Mouse (Mus musculus) right cerebral cortex, postnatal 14 days (tissue): ENCODE measurements around the gene Akip1.

Experiments
- DNase-seq: peaks from one replicate; pipeline ENCODE4 v3.0.0; 2022

Akip1 gene

GRCm38 (mm10) chr7:109708961-109709382 lies 5.5 kb downstream of the Akip1 start:
- DNase-seq = no peak

GRCm38 (mm10) chr7:109710069-109710468 lies 6.6 kb downstream of the Akip1 start:
- DNase-seq = no peak

GRCm38 (mm10) chr7:109712198-109712597 lies 8.7 kb downstream of the Akip1 start:
- no peak for DNase-seq

DNA sequence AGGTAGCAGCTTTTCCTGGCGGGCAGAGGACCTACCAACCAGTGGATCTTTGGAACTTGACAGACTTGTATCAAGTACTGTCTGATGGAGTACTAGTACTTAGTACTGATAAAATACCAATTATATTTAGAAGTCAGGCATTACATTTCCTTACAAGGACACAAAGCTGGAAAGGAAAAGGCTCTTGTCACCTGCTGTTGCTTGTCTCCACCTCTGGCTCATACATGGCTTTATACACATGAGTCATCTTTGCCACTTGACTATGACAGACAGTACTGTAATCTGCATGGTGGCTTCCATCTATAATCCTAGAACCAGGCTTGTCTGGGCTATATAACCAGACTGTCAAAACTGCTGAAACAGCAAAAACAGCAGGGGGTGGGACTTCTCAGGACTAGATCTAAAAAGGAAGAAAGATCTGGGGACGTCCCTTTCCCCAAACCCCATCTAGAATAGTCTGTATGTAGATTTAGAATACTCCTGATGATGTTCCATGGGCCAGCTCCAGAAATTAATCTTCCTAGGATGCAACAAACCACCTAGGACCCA lies 10.0 kb downstream of the Akip1 start:
- no peak for DNase-seq

- DNase-seq = peak; percentile 38
Measured at GRCm38 (mm10) chr7:109719286-109719685, 15.8 kb downstream of the Akip1 start.

DNA sequence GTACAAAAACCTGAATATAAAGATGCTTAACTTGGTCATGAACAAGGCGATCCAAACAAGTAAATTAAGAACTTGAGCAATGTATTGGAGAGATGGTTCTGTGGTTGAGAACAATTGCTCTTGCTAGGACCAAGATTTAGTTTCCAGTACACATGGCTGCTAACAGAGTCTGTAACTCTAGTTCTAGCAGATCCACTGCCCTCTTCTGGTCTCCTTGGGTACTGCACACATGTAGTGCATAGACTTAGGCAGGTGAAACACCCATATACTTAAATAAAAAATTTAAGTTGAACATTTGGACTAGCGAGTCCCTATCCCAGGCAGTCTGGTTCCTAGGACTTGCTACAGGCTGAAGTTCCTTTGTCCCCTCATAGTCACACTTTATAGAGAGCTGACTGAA lies 19.1 kb downstream of the Akip1 start:
- no peak for DNase-seq

DNA sequence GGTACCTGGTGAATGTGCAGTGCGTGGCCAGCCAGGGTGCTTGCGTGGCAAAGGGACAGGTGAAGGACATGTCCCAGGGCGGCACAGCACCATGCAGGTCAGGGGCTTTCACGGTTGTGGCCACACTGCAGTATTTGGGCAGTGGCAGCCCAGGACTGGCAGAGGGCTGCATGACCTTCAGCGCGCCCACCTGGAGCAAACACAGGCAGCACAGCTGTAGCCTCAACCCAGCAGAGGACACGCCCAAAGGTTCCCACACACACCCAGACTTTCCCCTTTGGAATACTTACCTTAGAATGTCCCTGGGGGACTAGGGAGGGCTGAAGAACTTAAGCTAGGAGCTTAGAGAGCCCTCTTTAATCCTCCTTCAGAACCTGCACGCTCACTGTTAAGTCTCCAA lies 19.6 kb downstream of the Akip1 start:
- no peak for DNase-seq

DNA sequence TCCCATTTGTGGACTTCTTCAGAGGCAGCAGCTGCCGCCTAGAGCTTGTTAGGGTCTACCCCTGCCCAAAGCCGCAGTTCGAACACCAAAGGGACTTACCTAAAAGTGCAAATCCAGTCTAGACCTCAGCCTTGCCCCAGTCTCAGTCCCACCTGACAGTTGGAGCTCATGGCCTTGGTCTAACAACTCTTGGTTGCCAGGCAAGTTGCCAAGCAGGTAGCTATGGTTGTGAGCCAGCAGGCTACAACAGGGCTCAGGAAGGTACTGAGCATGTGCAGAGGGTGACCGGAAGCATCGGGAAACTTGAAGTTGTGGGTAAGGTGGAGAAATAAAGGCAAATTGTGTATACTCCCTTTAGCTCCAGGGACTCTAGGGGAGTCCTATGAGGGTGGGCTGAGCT lies 20.2 kb downstream of the Akip1 start, which contains the start of gene BC051019:
Gene BC051019 (minus strand): TSS at position 154 of the 400 bp plus-strand sequence.
- no peak for DNase-seq

DNA sequence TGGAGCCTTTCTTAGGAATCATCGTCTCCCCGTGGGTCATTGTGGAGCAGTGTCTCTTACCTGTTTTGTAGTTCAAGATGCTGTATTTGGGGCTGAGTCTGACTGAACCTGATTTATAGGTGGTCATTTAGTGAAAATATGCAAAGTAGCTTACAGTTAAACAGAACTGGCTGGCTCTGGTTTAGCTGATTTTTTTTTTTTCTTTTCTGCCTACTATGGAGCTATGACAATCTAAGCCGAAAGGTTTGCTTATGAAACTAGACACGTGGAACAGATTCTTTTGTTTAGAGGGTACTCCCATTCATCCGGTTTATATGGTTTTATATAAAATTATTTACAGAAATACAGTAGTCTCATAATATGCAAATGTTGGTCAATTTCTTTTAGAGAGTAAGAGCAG lies 28.1 kb downstream of the Akip1 start, which contains the start of gene Ascl3:
Gene Ascl3 (minus strand): TSS at position 101 of the 400 bp plus-strand sequence.
- no peak for DNase-seq

- DNase-seq = no peak
Measured at GRCm38 (mm10) chr7:109734806-109735205, 31.3 kb downstream of the Akip1 start.

- no peak for DNase-seq
Measured at GRCm38 (mm10) chr7:109739822-109740370, 36.4 kb downstream of the Akip1 start.

DNA sequence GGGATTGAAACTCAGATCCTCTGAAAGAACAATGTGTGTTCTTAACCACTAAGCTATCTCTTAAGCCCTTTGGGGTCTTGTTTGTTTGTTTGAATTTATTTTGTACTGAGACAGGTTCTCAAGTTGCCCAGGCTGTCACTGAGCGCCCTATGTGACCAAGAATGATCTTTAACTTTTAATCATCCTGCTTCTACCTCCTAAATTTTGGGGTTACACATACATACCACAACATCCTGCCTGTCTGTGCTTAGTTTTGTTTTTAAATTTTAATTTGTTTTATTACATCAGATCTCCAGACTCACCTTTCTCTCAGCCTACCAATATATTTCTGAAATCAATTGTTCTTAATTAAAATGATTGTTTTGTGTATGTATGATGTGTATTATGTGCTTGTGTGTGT lies 37.6 kb downstream of the Akip1 start:
- DNase-seq = no peak

- DNase-seq = no peak
Measured at GRCm38 (mm10) chr7:109741703-109742102, 38.2 kb downstream of the Akip1 start.

DNA sequence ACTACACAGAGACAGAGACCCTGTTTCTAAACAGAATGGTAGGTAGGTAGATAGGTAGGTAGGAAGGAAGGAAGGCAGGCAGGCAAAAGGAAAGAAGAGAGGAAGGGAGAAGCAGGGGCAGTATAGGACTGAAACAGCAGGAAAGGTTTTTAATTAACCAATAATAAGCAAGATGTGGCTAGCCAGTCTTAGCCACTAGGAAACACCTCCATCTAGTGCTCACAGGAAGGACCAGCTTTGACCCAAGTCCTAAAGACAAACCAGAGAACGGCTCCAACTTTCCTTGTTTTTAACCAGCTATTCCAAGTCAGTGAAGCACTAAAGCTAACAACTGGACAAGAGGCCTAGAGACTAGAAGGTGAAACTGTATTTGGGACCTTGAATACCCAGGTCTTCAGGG lies 44.3 kb downstream of the Akip1 start:
- DNase-seq = no peak

DNA sequence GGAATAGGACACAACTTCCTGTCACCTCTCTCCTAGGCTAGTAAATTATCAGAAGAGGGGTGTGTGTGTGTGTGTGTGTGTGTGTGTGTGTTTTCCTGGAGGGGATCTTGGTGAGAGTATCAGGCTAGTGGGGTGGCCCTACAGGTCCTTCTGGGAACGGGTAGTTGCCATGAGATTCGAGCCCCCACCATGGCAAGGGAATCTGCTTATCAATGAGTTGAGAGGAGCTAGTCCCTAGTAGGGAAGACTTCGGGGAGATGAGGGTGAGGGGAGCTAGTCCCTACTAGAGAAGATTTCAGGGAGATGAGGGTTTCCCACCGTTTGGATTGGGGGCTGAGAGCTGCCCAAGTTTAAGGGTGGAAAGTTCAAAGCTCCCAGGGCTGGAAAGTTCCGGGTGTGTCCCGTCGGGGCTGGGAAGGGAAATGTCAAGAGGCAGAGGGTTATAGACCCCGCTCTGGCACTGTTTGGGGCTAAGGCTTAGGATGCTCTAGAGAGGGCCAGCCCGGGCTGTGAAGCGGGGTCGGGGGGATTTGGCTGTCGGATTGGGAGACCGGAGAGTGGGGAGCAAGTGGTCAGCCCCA lies 48.0 kb downstream of the Akip1 start:
- no peak for DNase-seq

DNA sequence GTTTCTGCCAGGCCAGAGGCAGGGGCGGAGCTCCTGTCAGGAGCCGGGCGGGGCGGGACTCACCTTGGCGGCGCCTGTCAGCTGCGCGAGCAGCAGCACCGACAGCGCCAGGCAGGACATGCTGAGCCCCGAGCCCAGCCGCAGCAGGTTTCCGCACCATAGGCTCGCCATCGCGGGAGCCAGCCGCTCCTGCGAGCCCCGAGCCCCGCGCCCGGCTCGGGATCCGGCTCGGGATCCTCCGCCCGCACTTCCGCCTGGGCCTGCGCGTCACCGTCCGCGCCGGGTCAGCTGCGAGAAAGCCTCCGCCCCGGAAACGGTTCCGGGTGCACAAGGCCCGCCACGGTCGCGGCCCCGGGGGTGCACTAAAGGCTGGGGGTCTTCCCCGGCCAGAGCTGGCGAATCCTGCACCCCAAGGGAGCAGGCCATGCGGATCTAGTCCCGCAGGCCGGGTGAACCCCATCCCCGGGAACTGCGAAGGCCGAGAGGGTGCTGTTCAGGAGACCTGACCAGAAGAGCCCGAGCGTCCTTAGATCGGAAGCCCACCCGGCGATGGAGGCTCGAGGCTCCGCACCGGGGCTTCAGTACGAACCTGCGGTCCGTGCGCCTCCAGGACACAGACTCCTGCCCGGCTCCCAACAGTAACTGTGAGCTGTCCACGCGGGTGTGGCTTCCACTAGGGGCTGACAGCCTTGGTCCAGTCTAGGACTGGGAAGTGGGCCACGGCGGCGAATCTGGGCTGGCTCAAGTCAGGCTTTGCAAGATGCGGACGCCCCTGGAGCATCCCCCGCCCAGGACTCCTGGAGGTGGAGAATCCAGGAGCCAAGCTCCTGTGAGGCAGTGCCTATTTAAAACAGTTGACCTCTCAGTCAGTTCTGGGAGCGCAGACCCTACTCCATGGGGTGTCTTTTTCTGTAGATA lies 48.8 kb downstream of the Akip1 start, which contains the start of gene Tmem9b:
Gene Tmem9b (minus strand): TSS at position 868 of the 918 bp plus-strand sequence.
- DNase-seq = peak; percentile 84

GRCm38 (mm10) chr7:109754034-109754433 lies 50.5 kb downstream of the Akip1 start:
- DNase-seq = no peak

DNA sequence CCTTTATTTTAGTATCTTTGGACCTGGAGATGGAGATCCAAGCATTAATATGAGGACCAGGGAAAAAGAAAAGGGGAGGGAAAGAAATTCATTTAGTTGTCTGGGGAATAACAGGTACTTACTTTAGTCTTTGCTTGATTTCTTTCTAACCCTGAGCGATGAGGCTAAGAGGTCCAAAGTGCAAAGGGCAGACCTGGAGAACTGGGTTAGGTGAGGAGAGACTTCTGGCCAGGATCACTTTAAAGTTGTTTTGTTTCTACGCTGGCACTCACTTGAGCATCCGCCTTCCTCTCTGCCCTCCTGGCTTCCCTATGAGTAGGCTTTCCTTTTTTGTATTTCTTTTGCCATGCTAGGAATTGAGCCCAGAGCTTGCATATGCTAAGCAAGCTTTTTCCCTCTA lies 52.8 kb downstream of the Akip1 start:
- DNase-seq = no peak
